Mouse (Mus musculus): ENCODE results near the gene Glcci1. TPM values are rescaled to one million over a fixed set of nuclear protein-coding genes. Genes with fewer than 3 reads are reported as not detected.

Gene Glcci1
- polyA plus RNA-seq, 1 experiment from 2014 or later: 17.6 TPM

DNA sequence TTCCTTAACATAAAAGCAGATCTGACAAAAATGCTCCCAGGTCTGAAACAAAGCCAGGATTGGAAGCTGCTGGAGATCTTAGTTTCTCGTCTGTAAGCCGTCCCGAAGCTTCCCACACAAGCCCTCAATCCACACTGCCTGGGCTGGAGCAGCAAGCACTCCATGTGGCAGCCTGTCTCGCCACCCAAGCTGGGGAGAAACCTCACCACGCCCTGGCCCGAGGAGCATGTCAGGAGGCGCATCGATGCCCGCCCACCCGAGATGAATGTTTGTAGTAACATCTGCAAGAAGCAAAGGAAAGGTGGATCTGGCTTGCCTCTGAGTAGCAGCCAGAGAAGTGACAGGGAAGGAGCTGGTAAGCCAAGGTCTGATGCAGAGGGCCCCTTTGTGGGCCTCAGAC, 135.3 kb downstream of the Glcci1 start:
- 80% methylated on average over 10 of the region's 10 CpGs for WGBS
- no peaks in the 10 kb centered on the region for H3K27me3 ChIP-seq (ENCODE audit: control insufficient read depth, insufficient read depth, low read length)
- no peaks in the 10 kb centered on the region for H3K36me3 ChIP-seq (ENCODE audit: control insufficient read depth, insufficient read depth, low read length)
- H3K27ac ChIP-seq (ENCODE audit: low read depth, low read length): peak overlapping the region; percentile 47; the same call in 1 of the 2 replicates
- no peak overlapping the region for H3K4me3 ChIP-seq (ENCODE audit: low read length)
- H3K4me1 ChIP-seq (ENCODE audit: control insufficient read depth, insufficient read depth, low read length): peaks cover 9% of the 10 kb centered on the region; the same call in 1 of the 2 replicates
- H3K9me3 ChIP-seq (ENCODE audit: control insufficient read depth, low read length): no peaks in the 10 kb centered on the region
- no peak for ATAC-seq (ENCODE audit: low FRiP score, low TSS enrichment)
- H3K9ac ChIP-seq (ENCODE audit: low read depth, low read length): no peak overlapping the region
- H3K4me2 ChIP-seq (replicated peaks; ENCODE audit: low read depth, low read length): no peak overlapping the region

DNA sequence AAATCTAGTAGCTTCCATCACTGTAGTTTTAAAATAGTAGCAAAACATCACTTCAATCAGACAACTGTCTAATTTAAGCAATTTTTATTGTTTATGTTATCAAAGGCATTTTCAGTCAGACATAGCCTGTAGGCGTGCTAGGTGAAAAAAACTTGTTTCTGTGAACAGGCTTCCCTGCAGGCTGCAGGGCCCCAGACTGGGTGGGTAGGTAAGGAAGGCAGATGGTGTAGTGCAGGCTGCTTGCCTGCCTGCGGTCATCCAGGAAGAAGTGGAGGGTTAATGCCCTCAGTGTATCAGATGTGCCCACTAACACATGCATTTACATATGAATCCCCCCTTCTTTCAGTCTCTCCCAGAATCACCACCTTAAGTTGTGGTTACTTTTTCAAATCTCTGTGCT, 136.3 kb downstream of the Glcci1 start:
- 71% methylated on average over 2 of the region's 2 CpGs for WGBS
- H3K9ac ChIP-seq (ENCODE audit: low read depth, low read length): no peak overlapping the region

More for the DNA sequence above, 136.3 kb downstream of the Glcci1 start:
- Histone ChIP-seq H3K4me1 (ENCODE audit: control insufficient read depth, insufficient read depth, low read length) (peaks cover 9% of the 10 kb centered on the region; the same call in 1 of the 2 replicates), H3K9me3 (ENCODE audit: control insufficient read depth, low read length) (no peaks in the 10 kb centered on the region), H3K4me2 (replicated peaks; ENCODE audit: low read depth, low read length) (no peak overlapping the region), H3K4me3 (ENCODE audit: low read length) (no peak overlapping the region), H3K27ac (ENCODE audit: low read depth, low read length) (no peak overlapping the region), H3K27me3 (ENCODE audit: control insufficient read depth, insufficient read depth, low read length) (no peaks in the 10 kb centered on the region), H3K36me3 (ENCODE audit: control insufficient read depth, insufficient read depth, low read length) (no peaks in the 10 kb centered on the region)
- no peak for ATAC-seq (ENCODE audit: low FRiP score, low TSS enrichment)
